Mouse (Mus musculus) MEL (cell line): ENCODE data around the gene Ptprn. TPM values are rescaled to one million over a fixed set of nuclear protein-coding genes. Genes with fewer than 3 reads are reported as not detected.
A peak's percentile ranks its signal among the peaks of the same experiment; 100 is the strongest.

Source experiments
- DNase-seq: peaks from one replicate; pipeline ENCODE4 v3.0.0; 2011; ENCODE audit warnings: low read depth, low spot score
- H3K27ac ChIP-seq: 2 replicates; pipeline ENCODE4 v1.5.1; 2012; ENCODE audit warnings: low read depth, mild to moderate bottlenecking, control low read depth, low read length, moderate library complexity; ENCODE audit not compliant: control insufficient read depth
- H3K27me3 ChIP-seq, 2 experiments: fragments of 150-350 bp in 1 of 2; sonication (generic) in 1 of 2; 2 replicates each; pipeline ENCODE4 v1.6.1; 2012; ENCODE audit warnings: low read length in 2 of 2, mild to moderate bottlenecking in 2 of 2, improper control_type of control experiment in 1 of 2, moderate library complexity in 1 of 2; ENCODE audit not compliant: insufficient read depth in 2 of 2, control insufficient read depth in 1 of 2
- H3K36me3 ChIP-seq, 2 experiments: 2 replicates each; pipeline ENCODE4 v1.6.1; 2012 to 2014; ENCODE audit warnings: low read length in 2 of 2, improper control_type of control experiment in 1 of 2, inconsistent platforms in 1 of 2, mild to moderate bottlenecking in 1 of 2; ENCODE audit not compliant: insufficient read depth in 2 of 2, control insufficient read depth in 1 of 2
- H3K4me1 ChIP-seq, 2 experiments: fragments of 150-350 bp in 1 of 2; sonication (generic) in 1 of 2; 2 replicates each; pipeline ENCODE4 v1.6.1; 2012; ENCODE audit warnings: low read length in 2 of 2, improper control_type of control experiment in 1 of 2, mild to moderate bottlenecking in 1 of 2; ENCODE audit not compliant: insufficient read depth in 2 of 2, control insufficient read depth in 1 of 2
- H3K4me3 ChIP-seq, 2 experiments: fragments of 150-350 bp in 1 of 2; sonication (generic) in 1 of 2; 2 replicates each; pipeline ENCODE4 v1.5.1; 2012; ENCODE audit warnings: low read depth in 2 of 2, low read length in 2 of 2, mild to moderate bottlenecking in 2 of 2, moderate library complexity in 2 of 2, control low read depth in 1 of 2, improper control_type of control experiment in 1 of 2; ENCODE audit not compliant: control insufficient read depth in 1 of 2, insufficient read depth in 1 of 2
- H3K79me2 ChIP-seq: 2 replicates; pipeline ENCODE4 v1.6.1; 2012; ENCODE audit warnings: mild to moderate bottlenecking, low read length, moderate library complexity; ENCODE audit not compliant: control insufficient read depth, poor library complexity, insufficient read depth
- H3K9ac ChIP-seq: 2 replicates; pipeline ENCODE4 v1.6.1; 2012; ENCODE audit warnings: low read depth, mild to moderate bottlenecking, control low read depth, low read length, moderate library complexity; ENCODE audit not compliant: control insufficient read depth, poor library complexity, severe bottlenecking
- H3K9me3 ChIP-seq: fragments of 150-350 bp; sonication (generic); replicated peaks from 2 replicates; pipeline ENCODE4 v1.6.1; 2012; ENCODE audit warnings: mild to moderate bottlenecking, low read length, improper control_type of control experiment, moderate library complexity; ENCODE audit not compliant: insufficient read depth
- BHLHE40 ChIP-seq: IDR thresholded peaks from 2 replicates; pipeline ENCODE4 v1.6.1; 2012; ENCODE audit warnings: low read depth, mild to moderate bottlenecking, inconsistent platforms, low read length, improper control_type of control experiment, borderline replicate concordance
- CTCF ChIP-seq, 3 experiments: IDR thresholded peaks in 2 of 3; conservative IDR thresholded peaks in 1 of 3; 2 replicates each; pipeline ENCODE4 v1.5.1; 2011 to 2012; ENCODE audit warnings: low read length in 3 of 3, low read depth in 2 of 3, mild to moderate bottlenecking in 2 of 3, improper control_type of control experiment in 1 of 3, inconsistent platforms in 1 of 3, mixed read lengths in 1 of 3, moderate library complexity in 1 of 3; ENCODE audit not compliant: control insufficient read depth in 1 of 3, insufficient read depth in 1 of 3, poor library complexity in 1 of 3, severe bottlenecking in 1 of 3
- ELF1 ChIP-seq: IDR thresholded peaks from 2 replicates; pipeline ENCODE4 v1.6.1; 2014; ENCODE audit warnings: low read depth, mild to moderate bottlenecking, inconsistent platforms, low read length, improper control_type of control experiment, moderate library complexity
- EP300 ChIP-seq, 2 experiments: IDR thresholded peaks; 2 replicates each; pipeline ENCODE4 v1.6.1; 2011; ENCODE audit warnings: improper control_type of control experiment in 2 of 2, low read length in 2 of 2, low read depth in 1 of 2, mild to moderate bottlenecking in 1 of 2
- ETS1 ChIP-seq: IDR thresholded peaks from 2 replicates; pipeline ENCODE4 v1.6.1; 2012; ENCODE audit warnings: low read depth, mild to moderate bottlenecking, inconsistent platforms, low read length, improper control_type of control experiment, moderate library complexity
- HCFC1 ChIP-seq: IDR thresholded peaks from 2 replicates; pipeline ENCODE4 v1.6.1; 2012; ENCODE audit warnings: low read depth, mild to moderate bottlenecking, inconsistent platforms, low read length, improper control_type of control experiment, moderate library complexity
- MAX ChIP-seq: IDR thresholded peaks from 2 replicates; pipeline ENCODE4 v1.6.1; 2011; ENCODE audit warnings: low read length, improper control_type of control experiment
- MEF2A ChIP-seq: IDR thresholded peaks from 2 replicates; pipeline ENCODE4 v1.6.1; 2014; ENCODE audit warnings: low read depth, mild to moderate bottlenecking, inconsistent platforms, low read length, improper control_type of control experiment; ENCODE audit not compliant: poor library complexity, insufficient replicate concordance, severe bottlenecking; ENCODE audit errors: extremely low read depth
- MYB ChIP-seq: IDR thresholded peaks from 2 replicates; pipeline ENCODE4 v1.6.1; 2011; ENCODE audit warnings: mild to moderate bottlenecking, low read depth, low read length, improper control_type of control experiment
- POLR2AphosphoS2 ChIP-seq: IDR thresholded peaks from 2 replicates; pipeline ENCODE4 v1.6.1; 2011; ENCODE audit warnings: low read length, improper control_type of control experiment
- POLR2AphosphoS5 ChIP-seq: IDR thresholded peaks from 2 replicates; pipeline ENCODE4 v1.6.1; 2012; ENCODE audit warnings: low read depth, borderline replicate concordance, mild to moderate bottlenecking, inconsistent platforms, low read length, moderate library complexity, mixed read lengths
- RCOR1 ChIP-seq: IDR thresholded peaks from 2 replicates; pipeline ENCODE4 v1.6.1; 2012; ENCODE audit warnings: low read depth, mild to moderate bottlenecking, inconsistent platforms, low read length, improper control_type of control experiment
- SIN3A ChIP-seq: IDR thresholded peaks from 2 replicates; pipeline ENCODE4 v1.6.1; 2012; ENCODE audit warnings: low read length, improper control_type of control experiment, inconsistent platforms
- TBP ChIP-seq: IDR thresholded peaks from 2 replicates; pipeline ENCODE4 v1.8.0; 2011; ENCODE audit warnings: low read depth, low read length, improper control_type of control experiment
- UBTF ChIP-seq: IDR thresholded peaks from 2 replicates; pipeline ENCODE4 v1.6.1; 2012; ENCODE audit warnings: low read depth, mild to moderate bottlenecking, inconsistent platforms, low read length, improper control_type of control experiment, moderate library complexity, borderline replicate concordance; ENCODE audit not compliant: insufficient read depth
- ZC3H11A ChIP-seq: IDR thresholded peaks from 2 replicates; pipeline ENCODE4 v1.6.1; 2012; ENCODE audit warnings: low read depth, mild to moderate bottlenecking, inconsistent platforms, low read length, improper control_type of control experiment
- ZMIZ1 ChIP-seq: IDR thresholded peaks from 2 replicates; pipeline ENCODE4 v1.6.1; 2012; ENCODE audit warnings: low read depth, mild to moderate bottlenecking, inconsistent platforms, low read length, improper control_type of control experiment, moderate library complexity
- ZNF384 ChIP-seq: IDR thresholded peaks from 2 replicates; pipeline ENCODE4 v1.6.1; 2012; ENCODE audit warnings: low read depth, mild to moderate bottlenecking, inconsistent platforms, low read length, improper control_type of control experiment
- polyA plus RNA-seq, 2 experiments: library from polyadenylated mRNA; stranded (reverse) in 1 of 2; unstranded in 1 of 2; fragments of >175 nt in 1 of 2; fragments of >200 nt in 1 of 2; gene quantifications; 2 replicates each; pipeline versions ENCODE4 v1.2.1 to v1.2.4; 2012; ENCODE audit warnings: low replicate concordance in 2 of 2, low read depth in 1 of 2; ENCODE audit not compliant: insufficient read length in 2 of 2, insufficient read depth in 1 of 2, missing spikeins in 1 of 2
- total RNA-seq: library from RNA; depleted of rRNA; stranded (reverse); fragments of 300-350 nt; gene quantifications from 2 replicates; pipeline ENCODE4 v1.2.3, GENCODE M21; 2012

Gene Ptprn
- total and polyA plus RNA-seq, 3 experiments: 0.13 TPM; not detected in 2

GRCm38 (mm10) chr1:75247071-75247930 is 17.0 kb downstream of the Ptprn start:
- no peak overlapping the region for H3K27ac ChIP-seq
- H3K27me3 ChIP-seq: no peaks in the 10 kb centered on the region
- no peaks in the 10 kb centered on the region for H3K9me3 ChIP-seq
- no peaks in the 10 kb centered on the region for H3K79me2 ChIP-seq
- no peak for DNase-seq
- no peak for TF ChIP-seq MAX
- no peak for TF ChIP-seq MYB
- no peak for TF ChIP-seq EP300 (IDR thresholded peaks at IDR 0.05; ENCODE audit: low read depth in 1 of 2, low read length in 2 of 2)
- no peak for TF ChIP-seq ZNF384
- TF ChIP-seq MEF2A: no peak
- TF ChIP-seq CTCF (IDR thresholded peaks at IDR 0.05 in 2 of 3, conservative IDR thresholded peaks at IDR 0.05 in 1 of 3; ENCODE audit: control insufficient read depth in 1 of 3, insufficient read depth in 1 of 3, low read depth in 2 of 3, low read length in 3 of 3, poor library complexity in 1 of 3, severe bottlenecking in 1 of 3): no peak
- TF ChIP-seq ZMIZ1: no peak
- no peak for TF ChIP-seq BHLHE40
- no peak for TF ChIP-seq RCOR1
- TF ChIP-seq SIN3A: no peak
- TF ChIP-seq POLR2AphosphoS5: no peak
- TF ChIP-seq TBP: no peak
- no peak for TF ChIP-seq ZC3H11A
- TF ChIP-seq ETS1: no peak
- no peak overlapping the region for H3K9ac ChIP-seq
- no peaks in the 10 kb centered on the region; a peak in 1 of 4 replicates for H3K4me1 ChIP-seq
- no peaks in the 10 kb centered on the region for H3K36me3 ChIP-seq
- no peak overlapping the region for H3K4me3 ChIP-seq

- H3K4me1 ChIP-seq: no peaks in the 10 kb centered on the region
- H3K36me3 ChIP-seq: no peaks in the 10 kb centered on the region
- no peak for TF ChIP-seq ELF1
- TF ChIP-seq HCFC1: peak; percentile 93
- TF ChIP-seq UBTF: no peak
- no peak for TF ChIP-seq POLR2AphosphoS2
Measured at GRCm38 (mm10) chr1:75244836-75245235, 19.5 kb downstream of the Ptprn start.

More at GRCm38 (mm10) chr1:75244836-75245235, 19.5 kb downstream of the Ptprn start:
- no peaks in the 10 kb centered on the region for H3K79me2 ChIP-seq
- no peak overlapping the region for H3K4me3 ChIP-seq
- no peaks in the 10 kb centered on the region for H3K9me3 ChIP-seq
- H3K27me3 ChIP-seq: no peaks in the 10 kb centered on the region
- H3K27ac ChIP-seq: no peak overlapping the region
- DNase-seq: peak; percentile 72
- no peak overlapping the region for H3K9ac ChIP-seq
